Mouse (Mus musculus): ENCODE results near the gene a. TPM values are rescaled to one million over a fixed set of nuclear protein-coding genes. Genes with fewer than 3 reads are reported as not detected.

Gene a
- total RNA-seq, 2 experiments from 2014 or later, result not detected

DNA sequence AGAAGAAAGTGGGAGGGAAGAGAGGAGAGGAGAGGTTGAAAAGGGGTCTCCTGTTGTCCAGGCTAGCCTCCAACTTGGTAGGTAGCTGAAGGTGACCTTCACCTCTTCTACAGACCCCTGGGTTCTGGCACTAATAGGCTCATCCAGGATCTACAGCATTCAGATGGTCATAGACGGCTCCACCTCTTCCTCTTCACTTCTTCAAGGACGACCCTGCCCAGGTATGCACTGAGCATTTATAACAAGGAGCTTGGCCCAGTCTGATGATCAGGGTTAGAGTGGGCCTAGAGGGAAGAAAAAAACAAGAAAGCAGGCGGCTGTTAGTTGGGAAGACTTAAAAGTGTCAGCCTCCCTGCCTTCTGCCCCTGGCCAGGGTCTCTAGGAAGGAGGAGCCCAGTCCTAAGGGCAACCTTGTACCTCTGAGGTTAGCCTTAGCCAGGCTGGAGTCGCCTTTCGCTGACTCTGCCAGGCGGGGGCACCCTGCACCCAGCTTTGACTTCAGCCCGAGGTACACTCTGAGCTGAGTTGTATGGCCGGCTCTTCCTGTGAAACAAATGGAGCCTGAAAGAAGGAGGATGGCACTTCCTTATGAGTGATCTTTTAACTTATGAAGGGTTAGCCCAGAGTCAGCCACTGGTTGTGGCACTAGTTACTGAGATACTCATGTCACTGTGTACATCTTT, 291.1 kb downstream of the a start:
- DNase-seq (ENCODE audit: extremely low spot score in 1 of 2, low spot score in 1 of 2), result peak; percentile 37 to 68

DNA sequence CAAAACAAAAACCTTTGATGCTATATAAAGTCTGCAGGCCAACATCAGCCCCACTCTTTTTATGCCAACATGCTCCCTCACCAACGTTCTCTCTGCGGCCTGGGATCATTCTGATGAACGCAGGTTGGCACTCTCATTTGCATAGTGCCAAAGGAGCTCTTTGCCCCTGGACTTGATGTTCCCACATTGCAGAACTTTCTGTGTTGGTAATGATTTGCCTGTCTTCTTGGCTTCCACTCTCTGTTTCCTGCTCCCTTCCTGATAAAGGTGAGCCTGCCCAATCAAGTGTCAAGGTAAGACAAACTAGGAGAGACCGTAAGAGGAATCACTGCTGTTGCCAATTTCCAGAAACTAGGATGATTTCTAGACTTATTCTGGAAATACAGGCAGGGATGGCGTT, 293.3 kb downstream of the a start:
- DNase-seq (ENCODE audit: extremely low spot score in 1 of 2, low spot score in 1 of 2), result no peak

DNA sequence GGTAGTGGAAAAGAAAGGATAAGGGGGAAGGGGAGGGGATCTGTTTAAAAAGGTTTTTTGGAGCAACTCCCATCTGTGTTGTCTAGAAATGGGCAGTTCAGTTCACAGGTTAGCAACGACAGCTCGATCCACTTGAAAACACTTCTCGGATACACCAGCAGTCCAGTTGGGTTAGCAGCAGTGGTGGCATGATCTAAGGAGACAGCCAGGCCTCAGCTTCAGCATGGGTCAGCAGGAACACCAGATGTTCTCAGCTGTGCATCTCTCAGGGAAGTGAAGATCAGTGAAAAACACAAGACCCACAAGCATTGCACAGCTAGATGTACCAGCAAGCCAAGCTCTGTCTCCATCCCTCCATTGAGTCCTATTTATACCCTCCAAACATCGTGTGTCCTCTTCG, 295.1 kb downstream of the a start:
- DNase-seq (ENCODE audit: extremely low spot score in 1 of 2, low spot score in 1 of 2), result no peak

DNA sequence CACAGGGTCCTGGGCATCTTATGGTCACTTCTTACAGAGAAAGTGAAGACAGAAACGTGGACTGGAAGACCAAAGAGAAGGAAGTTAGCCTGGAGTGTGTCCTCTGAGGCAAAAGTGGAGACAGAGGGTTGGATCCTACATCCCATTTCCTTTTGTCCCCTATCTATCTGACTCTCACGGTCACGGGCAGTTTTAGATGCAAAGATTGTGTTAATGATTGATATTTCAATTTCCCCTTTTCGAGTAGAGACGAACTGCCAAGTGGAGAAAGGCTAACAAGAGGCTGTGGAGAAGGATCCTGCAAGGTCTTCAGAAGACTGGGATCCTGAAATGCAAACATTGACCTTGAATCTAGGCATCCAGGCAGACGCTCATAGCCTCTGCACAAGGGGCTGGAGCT, 297.1 kb downstream of the a start:
- no peak for DNase-seq (ENCODE audit: extremely low spot score in 1 of 2, low spot score in 1 of 2)

DNA sequence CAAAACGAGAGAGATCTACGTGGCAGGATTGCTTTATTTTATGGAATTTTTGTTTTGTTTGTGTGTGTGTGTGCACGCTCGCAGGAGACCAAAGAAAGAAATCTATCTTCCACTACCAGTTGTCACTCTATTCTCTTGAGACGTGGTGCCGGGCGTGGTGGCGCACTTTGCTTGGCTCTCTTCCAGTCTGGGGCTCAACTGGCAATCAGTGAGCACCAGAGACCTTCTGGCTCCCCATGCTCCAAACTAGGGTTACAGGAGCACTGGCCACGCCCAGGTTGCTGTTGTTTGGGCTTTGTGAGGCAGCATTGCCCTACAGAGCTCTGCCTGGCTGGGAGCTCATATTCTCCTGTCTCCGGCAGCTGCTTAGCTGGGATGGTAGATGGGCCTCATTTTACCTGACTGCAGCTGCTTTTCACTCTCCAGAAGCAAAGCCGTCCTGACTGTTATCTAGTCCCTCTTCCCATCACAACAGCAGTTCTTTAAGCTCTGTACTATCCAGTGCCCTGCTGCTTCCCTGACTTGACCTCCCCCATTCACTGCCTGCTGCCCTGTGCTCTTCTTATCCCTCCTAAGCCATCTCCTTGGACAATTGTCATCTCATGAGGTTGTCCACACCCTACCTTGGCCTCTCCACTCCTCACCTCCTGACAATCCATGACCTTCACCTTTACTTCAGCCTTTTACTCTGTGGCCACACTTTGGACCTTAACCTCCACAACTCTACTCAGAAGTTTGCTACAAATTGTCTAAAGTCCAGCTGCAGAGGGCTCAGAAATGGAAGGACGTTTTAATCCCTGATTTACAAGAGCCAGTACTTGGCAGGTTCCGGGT, 299.9 kb downstream of the a start:
- DNase-seq (ENCODE audit: extremely low spot score in 1 of 2, low spot score in 1 of 2), result no peak

DNA sequence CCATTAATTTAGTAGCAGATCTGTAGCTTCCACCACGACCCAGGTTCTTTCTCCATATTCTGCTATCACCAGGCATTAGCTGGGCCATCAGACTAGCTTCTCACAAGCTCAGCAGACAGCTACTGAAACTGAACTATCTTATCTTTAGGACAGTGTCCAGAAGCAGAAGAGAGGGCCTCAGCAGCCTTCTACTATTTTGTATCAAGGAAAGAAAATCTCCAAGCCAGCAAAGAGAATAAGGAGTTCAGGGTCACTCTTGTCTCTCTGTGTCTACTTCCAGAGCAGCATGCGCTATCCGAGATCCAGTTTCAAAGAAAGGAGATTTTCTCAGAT, 300.5 kb downstream of the a start:
- no peak for DNase-seq (ENCODE audit: extremely low spot score in 1 of 2, low spot score in 1 of 2)

DNA sequence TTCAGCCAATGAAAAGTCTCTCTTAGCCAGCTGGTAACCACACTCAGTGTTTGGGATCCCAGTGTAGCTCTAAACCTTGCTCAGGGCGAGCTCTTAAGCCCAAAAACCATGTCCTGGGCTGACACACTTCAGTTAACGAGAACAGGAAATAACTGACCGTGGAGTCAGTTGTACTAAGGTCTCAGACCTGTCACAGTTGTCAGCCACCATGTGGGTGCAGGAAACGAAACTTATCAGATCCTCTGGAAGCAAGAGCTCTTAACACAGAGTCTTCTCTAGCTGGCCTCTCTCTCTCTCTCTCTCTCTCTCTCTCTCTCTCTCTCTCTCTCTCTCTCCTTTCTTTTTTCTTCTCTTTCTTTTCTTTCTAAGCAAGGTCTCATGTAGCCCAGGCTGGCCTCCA, 302.2 kb downstream of the a start:
- no peak for DNase-seq (ENCODE audit: extremely low spot score in 1 of 2, low spot score in 1 of 2)

DNA sequence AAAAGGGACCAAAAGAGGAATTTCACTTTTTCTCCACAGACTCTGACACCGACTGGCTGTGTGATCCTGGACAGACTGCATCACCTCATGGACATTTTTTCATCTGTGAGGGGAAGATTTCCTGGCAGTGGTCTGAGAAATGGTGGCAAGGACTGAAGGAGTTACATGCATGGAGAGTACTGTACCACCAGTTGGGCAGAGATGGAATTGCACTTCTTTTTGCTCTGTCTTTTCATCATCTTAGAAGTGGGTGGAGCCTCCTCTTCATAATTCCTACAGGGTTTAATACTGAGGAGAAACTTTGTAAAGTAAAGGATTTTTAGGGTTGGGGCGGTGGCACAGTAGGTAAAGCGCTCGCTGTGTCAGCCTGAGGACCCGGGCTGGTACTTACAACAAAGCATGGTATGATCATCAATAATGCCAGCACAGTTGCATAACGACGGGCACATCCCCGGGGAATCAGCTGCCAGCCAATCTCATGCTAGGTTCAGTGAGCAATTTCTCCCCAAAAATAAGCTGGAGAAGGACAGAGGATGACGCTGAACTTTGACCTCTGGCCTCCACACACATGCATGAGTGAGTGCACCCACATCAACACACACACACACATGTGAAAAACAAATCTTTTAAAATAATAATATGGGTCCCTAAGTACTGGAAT, 307.6 kb downstream of the a start:
- DNase-seq (ENCODE audit: extremely low spot score in 1 of 2, low spot score in 1 of 2), result no peak

DNA sequence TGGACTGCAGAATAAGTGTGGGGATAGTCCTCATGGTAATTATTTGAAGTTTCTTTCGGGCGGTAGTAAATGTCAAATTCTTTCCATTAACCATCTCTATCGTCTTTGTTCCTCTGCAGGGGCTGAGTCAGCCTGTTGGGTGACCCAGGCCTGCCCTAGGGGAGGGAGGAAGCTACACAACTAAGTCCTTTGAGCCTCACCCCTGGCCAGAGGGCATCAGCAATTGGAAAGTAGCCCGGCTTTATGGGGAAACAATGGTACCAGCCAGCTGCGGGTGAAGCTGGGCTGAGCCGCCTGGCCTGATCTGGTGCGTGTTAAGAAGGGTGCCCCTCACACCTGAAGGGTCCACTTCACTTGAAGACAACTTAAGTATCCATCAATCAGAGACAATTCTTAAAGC, 308.2 kb downstream of the a start:
- DNase-seq (ENCODE audit: extremely low spot score in 1 of 2, low spot score in 1 of 2), result no peak

DNA sequence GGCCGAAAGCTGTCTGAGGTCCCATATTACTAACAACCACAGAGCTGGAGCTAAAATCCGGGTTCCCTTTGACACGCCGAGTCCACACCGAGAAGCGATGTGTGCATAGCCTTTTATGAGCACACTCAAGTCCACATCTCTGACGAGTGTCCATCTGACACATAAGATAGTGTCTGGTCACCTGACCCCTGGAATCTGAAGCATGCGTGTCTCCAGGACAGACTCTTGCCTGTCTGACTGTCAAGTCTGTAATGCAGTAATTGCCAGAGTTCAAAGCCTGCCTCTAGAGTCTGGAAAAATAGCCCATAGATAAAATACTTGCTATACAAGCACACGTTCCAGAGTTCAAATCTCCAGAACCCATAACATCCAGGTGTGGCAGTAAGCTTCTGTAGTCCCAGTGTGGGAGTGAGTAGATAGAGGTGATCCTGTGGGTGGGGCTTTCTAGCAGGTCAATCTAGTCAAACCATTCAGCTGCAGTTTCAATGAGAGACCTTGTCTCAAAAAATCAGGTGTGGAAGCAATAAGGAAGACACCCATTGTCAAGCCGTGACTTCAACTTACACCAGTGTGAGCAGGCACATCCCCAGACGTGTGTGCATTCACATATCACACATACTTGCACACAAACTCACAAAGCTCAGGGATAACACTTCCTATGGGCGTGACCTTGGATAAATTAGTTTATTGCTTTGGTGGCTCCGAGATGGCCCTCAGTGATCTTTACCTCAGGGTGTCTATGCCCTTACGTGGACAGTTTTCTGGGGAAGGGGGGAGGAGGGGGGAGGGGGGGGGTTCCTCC, 309.0 kb downstream of the a start:
- DNase-seq (ENCODE audit: extremely low spot score in 1 of 2, low spot score in 1 of 2), result no peak

Other genes starting within 250 kb of the a start
- gene 1700003F12Rik, start 244.3 kb upstream of the a start, total RNA-seq (2021), result under 1 TPM; 0.81 to 0.94 TPM
- not detected for gene Actl10, start 239.6 kb upstream of the a start, total RNA-seq (2021)
- gene Necab3, start 232.5 kb upstream of the a start, total RNA-seq (2021), result 10 to 100 TPM; 27.4 to 29.8 TPM
- 1 to 10 TPM; 5.8 to 5.9 TPM for gene E2f1, start 221.5 kb upstream of the a start, total RNA-seq (2021)
- gene Pxmp4, start 187.7 kb upstream of the a start, total RNA-seq (2021), result 10 to 100 TPM; 11.4 to 13.2 TPM
- gene Zfp341, start 178.1 kb upstream of the a start, total RNA-seq (2021), result 10 to 100 TPM; 10.1 to 10.6 TPM
- not detected for gene 4930519P11Rik, start 178.0 kb upstream of the a start, total RNA-seq (2021)
- 100 to 1,000 TPM; 206 to 232 TPM for gene Chmp4b, start 139.7 kb upstream of the a start, total RNA-seq (2021)
- not detected for gene Gm14214, start 21.4 kb upstream of the a start, total RNA-seq (2021)
- 10 to 100 TPM; 70.8 to 74.2 TPM for gene Raly, start 306 bp upstream of the a start, total RNA-seq (2021)
- 10 to 100 TPM; 54.2 to 55.6 TPM for gene Eif2s2, start 101.5 kb downstream of the a start, total RNA-seq (2021)
- gene Gm14226, start 226.9 kb downstream of the a start, total RNA-seq (2021), result under 1 TPM; 0.25 to 0.26 TPM